Mouse (Mus musculus) natural killer cell, adult 2 months (primary cell): Measurements from ENCODE around the gene Bcas3.
A peak's percentile ranks its signal among the peaks of the same experiment; 100 is the strongest.

Source experiments
- DNase-seq, 2 experiments: peaks; one replicate each; pipeline ENCODE4 v3.0.0; 2022; ENCODE audit warnings: low spot score in 2 of 2

The Bcas3 gene

DNA sequence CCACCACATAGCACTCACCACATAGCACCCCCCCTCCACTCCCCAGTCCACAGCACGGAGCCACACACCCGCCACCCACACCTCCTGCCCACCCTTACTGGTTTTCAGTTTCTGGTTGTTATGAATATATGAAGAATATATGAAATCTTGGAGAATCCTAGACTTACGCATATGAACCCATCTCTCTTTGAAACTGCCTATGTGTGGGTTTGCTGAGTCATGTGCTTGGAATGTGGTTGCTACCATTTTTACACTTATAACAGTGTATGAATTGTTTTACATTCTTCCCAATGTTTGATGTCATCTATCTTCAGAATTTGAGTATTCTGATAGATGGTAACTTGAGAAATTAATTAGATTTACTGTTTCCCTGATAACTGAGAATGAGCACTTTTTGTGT lies 26.1 kb downstream of the Bcas3 start:
- DNase-seq, result no peak

DNA sequence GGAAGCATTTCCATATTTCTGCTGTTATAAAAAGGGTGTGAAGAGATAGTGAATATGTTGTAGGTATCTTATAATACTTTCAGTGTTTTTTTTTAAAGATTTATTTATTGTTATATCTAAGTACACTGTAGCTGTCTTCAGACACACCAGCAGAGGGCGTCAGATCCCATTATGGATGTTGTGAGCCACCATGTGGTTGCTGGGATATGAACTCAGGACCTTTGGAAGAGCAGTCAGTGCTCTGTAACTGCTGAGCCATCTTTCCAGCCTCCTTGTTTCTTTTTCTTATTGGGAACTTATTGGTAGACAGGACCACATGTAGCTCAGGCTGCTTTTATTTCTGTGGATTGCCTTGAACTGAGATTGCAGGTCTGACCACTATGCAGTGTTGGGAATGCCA lies 27.1 kb downstream of the Bcas3 start:
- no peak for DNase-seq

DNA sequence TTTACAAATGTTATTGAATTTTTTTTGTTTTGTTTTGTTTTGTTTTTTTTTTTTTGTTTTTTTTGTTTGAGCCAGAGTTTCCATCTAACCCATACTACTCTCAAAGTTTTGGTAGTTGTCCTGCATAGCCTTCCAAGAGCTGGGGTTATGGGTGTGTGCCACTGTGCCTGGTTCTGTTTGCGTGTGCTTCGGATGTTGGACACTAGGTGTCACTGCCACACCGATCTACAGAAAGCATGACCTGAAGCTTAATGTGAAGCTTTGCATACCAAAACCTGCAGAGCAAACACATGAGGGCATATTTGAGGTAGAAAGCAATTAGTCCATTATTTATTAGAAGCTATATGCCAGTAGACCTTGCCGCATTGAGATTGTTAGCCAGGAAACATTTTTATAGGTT lies 29.1 kb downstream of the Bcas3 start:
- peak; percentile 57 to 60 for DNase-seq

DNA sequence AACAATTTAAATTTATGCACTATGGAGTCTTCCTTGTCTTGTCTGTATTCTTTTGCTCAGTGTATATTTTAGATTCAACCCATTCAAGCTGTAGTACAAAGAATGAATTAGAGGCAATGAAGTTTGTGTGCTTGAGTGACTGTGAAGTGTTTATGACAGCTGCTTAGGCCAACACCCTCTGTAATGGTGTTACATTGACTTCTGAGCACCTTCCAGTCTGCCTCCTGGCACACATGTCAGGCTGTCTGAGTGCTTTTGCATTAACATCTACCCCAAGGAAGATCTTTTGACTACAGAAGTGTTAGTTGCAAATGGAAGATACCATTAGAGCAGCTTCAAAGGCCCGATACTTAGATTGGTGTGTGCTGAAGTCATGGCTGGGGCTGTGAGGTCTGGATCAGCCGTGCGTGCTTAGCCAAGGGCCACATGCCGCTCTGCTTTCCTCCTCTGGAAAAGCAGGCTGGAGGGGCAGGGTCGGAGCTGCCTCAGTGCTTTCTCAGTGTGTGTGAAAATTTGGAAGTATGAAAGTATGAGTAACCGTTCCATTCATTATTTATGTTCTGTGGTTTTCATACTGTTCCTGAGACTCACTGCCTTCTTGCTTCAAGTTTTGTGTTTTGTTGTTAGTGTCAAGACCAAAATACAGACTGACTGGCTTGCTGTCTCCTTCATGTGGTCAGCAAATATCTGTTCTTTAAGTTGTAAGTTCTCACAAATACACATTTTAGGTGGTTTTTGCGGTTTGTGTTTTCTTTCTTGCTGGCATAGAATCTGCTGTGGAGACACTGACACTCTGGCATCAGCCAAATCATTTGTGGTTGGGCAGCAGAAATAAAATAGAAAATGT lies 31.2 kb downstream of the Bcas3 start:
- peak in 1 of 2 experiments; percentile 6 for DNase-seq

DNA sequence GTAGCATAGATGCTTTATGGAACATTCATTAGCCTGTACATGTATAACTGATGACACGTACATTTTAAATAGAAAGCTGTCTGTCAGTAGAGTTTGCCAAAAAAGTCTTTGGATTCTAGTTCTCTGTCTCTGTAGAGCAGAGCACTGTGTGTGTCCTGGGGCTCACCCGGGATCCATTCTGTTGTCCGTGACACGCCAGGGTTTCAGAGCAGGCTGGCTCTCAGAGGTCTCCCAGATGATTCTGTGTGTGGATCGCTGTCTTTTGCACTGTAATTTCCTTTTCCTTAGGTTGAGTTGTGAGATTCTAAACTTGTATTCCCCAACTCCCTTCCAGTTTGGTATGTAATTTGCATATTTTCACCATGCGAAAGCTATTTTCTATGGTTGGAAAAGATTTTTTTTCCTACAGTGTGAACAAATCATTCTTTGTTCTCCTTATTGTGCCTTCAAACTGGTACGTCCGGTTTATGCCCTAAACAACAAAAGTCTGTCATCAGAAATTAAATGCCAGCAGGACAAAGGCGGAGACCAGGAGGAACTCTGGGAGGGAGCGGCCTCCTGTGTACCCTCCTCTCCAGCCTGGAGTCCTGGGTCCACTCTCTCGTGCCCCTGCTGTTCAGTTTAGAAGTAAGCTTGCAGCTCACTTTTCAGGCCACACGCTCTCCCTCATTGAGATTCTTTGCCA lies 39.4 kb downstream of the Bcas3 start:
- DNase-seq, result no peak

DNA sequence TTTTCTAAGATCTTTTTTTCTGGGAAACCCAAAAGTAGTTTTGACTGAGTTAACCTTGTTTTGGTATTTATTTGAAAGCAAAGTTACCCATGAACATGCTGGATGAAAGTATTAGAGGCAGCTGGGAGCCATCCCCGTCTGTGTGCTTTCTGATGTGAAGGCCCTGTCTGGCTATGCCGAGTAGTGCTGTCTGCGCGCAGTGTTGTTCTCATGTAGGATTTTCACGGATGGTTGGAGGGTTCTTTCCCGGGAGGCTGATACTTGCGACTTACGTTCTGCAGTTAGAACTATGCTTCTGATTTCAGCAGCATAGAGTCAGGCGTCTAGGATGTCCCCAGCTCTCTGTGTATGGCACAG lies 39.9 kb downstream of the Bcas3 start:
- no peak for DNase-seq

DNA sequence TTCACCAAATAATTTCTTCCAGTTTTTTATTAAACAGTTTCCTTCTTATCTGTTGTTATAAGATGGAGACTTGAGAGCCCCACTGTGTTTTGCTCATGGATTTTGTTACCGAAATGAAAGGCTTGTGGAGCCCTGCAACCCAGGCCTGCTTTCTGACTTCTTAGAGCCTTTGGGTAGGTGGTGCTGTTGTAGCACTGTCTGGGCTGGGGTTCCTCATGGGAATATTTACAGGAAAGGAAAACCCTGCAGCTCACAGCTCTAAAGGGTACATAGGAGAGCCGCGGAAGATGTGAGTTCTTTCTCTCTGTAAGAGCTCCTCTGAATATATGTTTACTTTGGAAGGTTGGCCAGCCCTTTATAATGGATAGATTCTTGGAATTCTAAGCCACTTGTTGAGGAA lies 41.0 kb downstream of the Bcas3 start:
- DNase-seq, result no peak

DNA sequence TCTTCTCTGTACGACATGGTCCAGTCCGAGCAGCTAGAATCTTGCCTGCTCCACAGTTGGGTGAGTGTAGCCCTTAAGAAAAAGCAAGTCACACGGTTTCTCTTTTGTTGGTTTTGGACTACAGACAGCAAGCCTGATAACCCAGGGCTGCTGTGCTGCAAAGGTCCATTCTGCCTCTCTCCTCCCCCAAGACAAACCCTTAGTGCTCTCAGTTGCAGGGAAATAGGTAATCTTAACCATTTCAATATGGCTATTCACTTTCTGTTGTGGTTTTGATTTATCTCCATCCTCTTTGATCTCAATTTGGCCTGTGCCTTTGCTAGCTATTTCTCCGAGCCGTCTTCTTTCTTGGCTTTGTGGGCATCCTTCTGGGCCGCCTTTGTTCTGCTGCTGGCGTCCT lies 42.4 kb downstream of the Bcas3 start:
- no peak for DNase-seq

DNA sequence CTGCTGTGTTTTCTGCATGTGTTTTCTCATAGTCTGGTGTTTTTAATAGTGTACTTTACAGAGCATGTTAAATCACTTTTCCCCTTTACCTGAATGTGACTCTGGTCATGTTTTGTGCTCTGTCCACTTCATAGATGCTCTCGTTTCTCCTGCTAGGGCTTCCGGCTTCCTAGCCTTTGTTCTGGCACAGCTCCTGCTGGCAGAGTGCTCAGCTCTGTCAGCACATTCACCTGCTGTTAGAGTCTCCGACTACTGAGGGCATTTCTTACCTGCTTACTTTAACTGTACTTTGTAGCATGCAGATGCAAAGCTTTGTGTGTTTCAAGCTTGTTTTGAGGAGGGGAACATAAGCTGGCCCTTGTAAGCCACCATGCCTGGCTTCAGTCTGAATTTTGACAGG lies 53.6 kb downstream of the Bcas3 start:
- DNase-seq, result no peak

DNA sequence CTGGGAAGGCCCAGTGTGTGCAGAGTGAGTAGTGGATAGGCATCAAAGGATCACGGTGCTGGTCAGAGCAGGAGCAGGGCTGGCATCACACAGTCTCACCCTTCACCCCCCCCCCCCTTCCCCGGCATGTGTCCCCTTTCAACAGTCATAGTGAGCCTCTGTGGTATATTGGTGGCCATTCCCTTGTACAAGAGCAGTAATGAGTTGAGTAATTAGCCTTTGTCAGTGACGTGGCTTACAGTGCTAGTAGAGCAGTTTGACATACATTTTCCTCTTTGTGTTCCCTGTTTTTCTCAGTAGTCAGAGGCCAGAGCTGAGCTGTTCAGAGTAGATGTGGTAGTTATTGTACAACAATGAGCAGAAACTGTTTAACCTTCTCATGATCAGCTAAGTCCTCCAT lies 54.7 kb downstream of the Bcas3 start:
- no peak for DNase-seq

DNA sequence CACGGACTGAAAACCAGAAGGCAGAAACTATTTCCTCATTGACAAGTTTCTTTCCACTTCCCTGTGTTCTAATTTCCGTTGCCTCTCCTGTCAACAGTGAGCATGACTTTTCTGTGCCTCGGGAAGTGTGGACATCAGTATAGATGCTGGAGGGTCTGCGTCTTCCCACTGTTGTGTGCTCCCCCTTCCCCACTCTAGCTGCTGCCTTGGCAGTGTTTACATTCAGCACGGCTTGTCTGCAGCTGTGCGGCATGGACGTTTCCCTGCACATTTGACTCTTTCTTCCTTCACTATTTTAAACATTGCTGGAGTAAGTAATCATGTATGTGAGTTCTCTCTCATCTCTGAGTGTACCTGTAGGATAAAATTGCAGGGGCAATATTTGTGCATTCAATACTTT lies 59.4 kb downstream of the Bcas3 start:
- no peak for DNase-seq

DNA sequence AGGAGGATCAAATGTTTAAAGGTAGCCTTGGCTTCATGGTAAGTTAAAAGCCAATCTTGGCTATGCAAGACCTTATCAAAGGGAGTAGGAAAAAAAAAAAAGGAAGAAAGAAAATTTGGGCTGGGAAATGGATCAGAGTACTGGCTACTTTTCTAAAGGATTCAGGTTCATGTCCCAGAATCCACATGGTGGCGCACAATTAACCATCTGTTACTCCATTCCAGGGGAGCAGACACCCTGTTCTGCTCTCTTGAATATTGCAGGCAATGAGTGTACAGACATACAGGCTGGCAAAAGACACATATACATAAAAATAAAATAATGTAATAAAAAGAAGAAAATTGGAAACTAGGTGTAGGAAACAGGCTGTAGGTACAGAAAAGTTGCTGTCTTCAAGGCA lies 61.5 kb downstream of the Bcas3 start:
- DNase-seq, result no peak

DNA sequence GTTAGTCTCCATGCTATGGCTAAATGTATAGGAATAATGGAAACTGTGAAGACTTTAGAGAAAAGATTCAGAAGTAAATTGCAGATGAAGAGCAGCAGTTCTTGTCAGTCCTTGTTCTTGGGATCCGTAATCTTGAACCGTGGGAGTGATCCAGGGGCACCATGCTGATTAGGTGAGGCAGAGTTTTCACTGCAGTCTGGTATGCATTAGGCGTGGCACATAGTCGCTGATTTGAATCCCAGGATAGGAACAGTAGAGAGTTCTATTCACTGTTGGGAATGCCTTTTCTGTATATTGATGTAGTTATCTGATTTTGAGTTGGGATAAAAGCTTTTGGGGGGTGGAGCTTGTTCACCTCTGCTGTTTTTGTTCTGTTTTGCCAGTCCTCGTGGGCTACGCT lies 74.4 kb downstream of the Bcas3 start:
- DNase-seq, result no peak

DNA sequence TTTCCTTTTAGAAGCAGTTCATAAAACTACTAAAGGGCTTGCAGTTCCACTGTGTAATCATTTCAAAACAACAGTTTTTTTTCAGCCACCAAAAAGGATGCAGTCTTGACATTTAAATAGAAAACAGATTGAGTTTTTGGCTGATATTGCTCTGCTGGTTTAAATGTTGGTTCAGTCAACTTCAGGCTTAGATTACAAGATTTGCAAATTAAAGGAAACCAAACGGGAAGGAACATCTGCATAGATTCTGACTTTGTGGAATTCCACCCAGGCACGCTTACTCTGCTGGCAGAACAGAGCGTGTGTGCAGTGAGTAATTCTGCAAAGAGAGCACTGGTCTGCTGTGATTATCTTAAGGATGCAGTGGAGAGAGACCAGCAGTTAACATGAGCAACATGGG lies 75.3 kb downstream of the Bcas3 start:
- no peak for DNase-seq

DNA sequence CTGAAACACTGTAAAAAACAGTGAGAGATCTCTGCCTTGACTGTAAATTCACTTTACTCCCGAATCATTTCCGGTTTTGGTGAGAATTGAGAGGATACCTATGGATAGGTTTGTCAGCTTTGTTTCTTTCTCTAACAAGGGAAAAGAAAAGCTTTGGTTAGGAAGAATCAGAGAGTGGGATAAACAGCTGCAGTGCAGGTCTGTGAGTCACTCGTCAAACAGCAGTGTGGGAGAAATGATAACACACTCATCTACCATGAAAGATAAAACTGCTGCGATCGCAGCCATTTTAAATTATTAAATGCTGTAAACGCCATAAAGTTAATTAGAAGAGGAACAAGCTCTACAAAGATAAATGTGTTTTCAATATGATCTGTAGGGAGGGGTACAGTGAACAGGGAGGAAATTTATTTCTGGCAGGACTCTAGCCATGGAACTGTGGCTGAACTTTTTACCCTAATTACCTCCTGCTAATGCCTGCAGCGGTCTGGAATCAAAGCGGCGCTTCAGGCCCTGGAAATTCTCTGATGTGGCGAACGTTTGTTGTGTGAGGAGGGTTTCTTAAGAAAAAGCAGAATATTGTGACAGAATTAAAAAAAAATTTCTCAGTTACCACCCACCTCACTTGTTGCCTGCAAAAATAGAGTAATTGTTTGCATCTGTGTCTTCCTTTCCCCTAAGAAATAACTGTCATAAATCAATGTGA lies 77.9 kb downstream of the Bcas3 start:
- DNase-seq, result no peak

DNA sequence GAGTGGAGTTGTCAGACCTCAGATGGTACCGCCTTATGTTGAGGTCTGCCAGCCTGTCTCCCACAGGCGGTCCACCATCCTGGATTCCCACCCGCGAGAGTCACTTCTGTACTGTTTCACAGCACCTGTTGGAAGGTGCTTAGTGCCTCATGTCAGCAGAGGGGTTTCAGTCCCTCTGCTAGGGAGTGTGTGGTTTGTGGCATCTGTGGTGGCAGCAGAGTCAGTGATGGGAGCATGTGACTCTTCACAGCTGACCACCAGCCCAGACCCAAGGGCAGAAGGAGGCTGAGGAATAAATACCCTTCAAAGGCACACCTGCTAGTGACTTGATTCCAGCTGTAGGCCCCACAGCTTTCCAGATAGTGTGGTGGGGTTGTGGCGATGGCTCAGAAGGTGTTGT lies 94.4 kb downstream of the Bcas3 start:
- DNase-seq, result peak; percentile 38 to 48

DNA sequence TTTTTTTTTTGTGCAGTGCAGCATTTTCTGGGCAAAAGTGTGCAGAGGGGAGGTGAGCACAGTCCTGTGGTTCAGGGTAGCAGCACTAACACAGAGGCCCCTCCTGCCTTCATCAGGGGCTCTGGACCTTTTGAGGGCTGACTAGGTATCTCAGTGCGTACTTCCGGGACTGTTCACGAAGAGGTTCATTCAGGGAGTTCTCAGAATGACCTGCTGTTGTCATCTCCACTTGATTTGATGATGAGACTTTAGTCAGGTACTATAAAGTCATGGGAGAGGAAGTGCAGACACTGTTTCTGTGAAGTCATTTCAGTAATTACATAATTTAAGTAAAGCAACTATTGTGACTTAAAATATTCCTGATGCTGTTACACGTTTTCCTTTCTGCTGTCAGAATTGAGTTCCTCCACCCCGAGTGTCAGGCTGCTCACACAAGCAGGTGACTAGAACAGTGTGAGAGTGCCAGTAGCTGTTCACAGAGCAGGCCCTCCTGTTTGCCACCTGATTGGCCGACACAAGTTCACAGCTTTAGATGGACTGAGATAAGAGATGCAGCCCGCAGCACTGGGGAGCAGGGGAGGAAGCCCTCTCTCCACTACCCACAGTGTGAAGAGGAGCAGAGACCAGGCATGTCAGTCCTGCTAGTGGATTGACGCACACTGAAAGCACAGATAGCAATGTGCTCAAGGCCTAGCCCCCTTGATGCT lies 100.8 kb downstream of the Bcas3 start:
- DNase-seq, result peak; percentile 55 to 74

DNA sequence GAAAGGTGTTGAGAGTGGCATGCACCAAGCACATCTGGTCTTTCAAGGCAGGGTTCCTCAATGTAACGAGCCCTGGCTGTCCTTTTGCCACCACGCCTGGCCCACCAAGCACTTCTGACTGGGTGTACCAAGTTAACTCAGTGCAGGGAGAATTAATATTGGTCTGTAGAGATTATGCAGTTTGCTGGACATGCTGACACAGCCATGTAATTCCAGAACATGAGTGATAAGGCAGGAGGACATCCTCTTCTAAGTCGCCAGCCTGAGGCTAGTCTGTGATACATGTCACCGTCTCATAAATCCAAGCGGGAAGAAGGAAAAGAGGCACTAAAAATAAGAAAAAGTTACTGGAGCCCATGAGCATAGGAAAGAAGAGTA lies 101.3 kb downstream of the Bcas3 start:
- no peak for DNase-seq

DNA sequence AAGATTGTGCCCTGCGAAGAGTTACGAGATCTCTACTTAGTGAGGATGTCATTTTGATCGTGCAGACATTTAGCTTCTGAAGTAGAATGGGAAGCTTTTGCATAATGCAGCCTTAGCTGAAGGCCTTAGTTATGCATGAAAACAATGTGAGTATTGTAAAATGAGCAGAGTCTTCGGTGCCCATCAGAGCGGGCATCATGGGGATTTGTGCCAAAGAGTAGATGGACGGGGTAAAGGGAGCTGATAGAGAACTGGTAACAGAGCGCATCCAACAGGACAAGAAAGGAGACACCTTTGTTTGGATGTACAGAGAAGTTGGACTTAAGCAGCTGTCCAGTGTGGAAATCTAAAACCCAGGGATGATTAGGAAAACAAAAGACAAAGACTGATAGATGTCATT lies 108.6 kb downstream of the Bcas3 start:
- no peak for DNase-seq

DNA sequence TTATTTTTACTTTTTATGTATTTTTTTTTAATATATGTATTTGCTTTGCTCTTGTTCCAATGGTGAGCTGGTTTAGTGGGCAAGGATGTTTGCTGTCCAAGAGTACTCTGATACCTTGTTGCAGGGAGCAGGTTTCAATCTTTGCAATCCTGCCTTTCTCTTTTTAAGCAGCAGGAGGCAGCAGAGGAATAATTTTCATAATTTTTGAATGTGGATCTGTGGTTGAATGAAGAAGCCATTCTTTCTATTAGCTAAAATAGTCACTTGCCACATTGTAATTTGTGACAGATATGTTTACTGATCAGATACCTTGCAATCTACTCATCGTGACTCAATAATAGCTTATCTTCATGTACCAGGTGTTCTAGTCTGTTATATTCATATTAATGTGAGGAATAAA lies 116.6 kb downstream of the Bcas3 start:
- no peak for DNase-seq

DNA sequence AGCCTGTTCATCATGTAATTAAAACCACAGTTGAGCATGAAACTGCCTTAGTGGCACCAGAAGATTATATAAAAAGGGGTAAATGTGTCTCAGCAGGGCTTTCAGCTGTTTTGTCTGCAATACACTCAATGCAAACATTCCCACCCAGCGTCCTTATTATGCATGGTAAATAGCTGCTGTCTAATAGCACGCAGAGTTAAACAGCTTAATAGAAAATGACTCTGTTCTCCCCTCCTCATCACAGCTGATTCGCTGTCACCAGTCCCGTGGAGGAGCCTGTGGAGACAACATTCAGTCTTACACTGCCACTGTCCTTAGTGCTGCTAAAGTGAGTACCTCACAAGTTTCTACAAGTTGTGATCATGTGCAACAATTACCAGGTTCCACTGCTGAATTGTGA lies 117.5 kb downstream of the Bcas3 start:
- DNase-seq, result no peak

DNA sequence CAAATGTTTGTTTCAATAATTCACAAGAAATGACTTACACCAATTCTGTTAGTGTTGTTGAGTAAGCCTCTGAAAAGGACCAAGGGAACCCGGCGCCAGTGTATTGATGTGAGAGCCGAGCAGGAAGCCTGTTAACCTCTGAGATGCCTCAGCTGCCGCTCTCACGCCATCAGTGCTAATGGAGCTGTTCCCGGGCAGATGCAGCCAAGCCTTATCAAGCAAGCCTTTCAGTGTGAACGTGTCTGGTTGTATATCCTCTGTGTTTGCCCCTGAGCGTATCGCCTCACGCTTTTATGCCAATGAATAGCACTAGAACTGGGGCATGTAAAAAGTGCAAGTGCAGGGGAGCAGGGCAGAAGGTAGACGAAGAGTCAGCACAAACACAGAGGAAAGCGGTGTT lies 121.4 kb downstream of the Bcas3 start:
- no peak for DNase-seq
